Mouse (Mus musculus) retina, adult 2 months (tissue): ENCODE results near the gene Dexi.

Experiments
- DNase-seq: peaks from one replicate; pipeline ENCODE4 v3.0.0-alpha.2; 2012; ENCODE audit warnings: low read depth, low spot score

Dexi gene

GRCm38 (mm10) chr16:10454583-10454974 is 88.3 kb downstream of the Dexi start:
- DNase-seq, result no peak

- no peak for DNase-seq
Measured at GRCm38 (mm10) chr16:10453872-10454582, 88.8 kb downstream of the Dexi start.
